Mouse (Mus musculus) kidney, postnatal 0 days (tissue): ENCODE data around the gene Fbxo34. TPM values are rescaled to one million over a fixed set of nuclear protein-coding genes. Genes with fewer than 3 reads are reported as not detected.

Source experiments
- ATAC-seq: fragments of 200-750 bp; cut with Nextera tagmentation; replicated peaks from 2 replicates; pipeline ENCODE4 v1.8.0; 2017; ENCODE audit warnings: low read depth, moderate number of reproducible peaks, moderate TSS enrichment, moderate library complexity; ENCODE audit not compliant: low FRiP score
- DNase-seq: peaks from one replicate; pipeline ENCODE4 v3.0.0-alpha.2; 2016; ENCODE audit warnings: low spot score
- H3K27ac ChIP-seq: fragments of 300-500 bp; sonication (generic); 2 replicates; pipeline ENCODE4 v1.5.1; 2014; ENCODE audit warnings: mild to moderate bottlenecking
- H3K27me3 ChIP-seq: fragments of 300-500 bp; sonication (generic); 2 replicates; pipeline ENCODE4 v1.6.1; 2014; ENCODE audit warnings: low read length, mixed read lengths; ENCODE audit not compliant: insufficient read depth
- H3K36me3 ChIP-seq: fragments of 300-500 bp; sonication (generic); 2 replicates; pipeline ENCODE4 v1.6.1; 2014; ENCODE audit warnings: low read length, mixed read lengths; ENCODE audit not compliant: insufficient read depth
- H3K4me1 ChIP-seq: fragments of 300-500 bp; sonication (generic); replicated peaks from 2 replicates; pipeline ENCODE4 v1.6.1; 2014; ENCODE audit warnings: antibody characterized with exemption, low read length, mixed read lengths; ENCODE audit not compliant: insufficient read depth
- H3K4me2 ChIP-seq: fragments of 300-500 bp; sonication (generic); 2 replicates; pipeline ENCODE4 v1.6.1; 2014; ENCODE audit warnings: mild to moderate bottlenecking, low read length, moderate library complexity, mixed read lengths
- H3K4me3 ChIP-seq: fragments of 300-500 bp; sonication (generic); replicated peaks from 2 replicates; pipeline ENCODE4 v1.5.1; 2014; ENCODE audit warnings: low read depth, low read length
- H3K9ac ChIP-seq: fragments of 300-500 bp; sonication (generic); 2 replicates; pipeline ENCODE4 v1.6.1; 2014; ENCODE audit warnings: low read depth, low read length
- H3K9me3 ChIP-seq: fragments of 300-500 bp; sonication (generic); replicated peaks from 2 replicates; pipeline ENCODE4 v1.6.1; 2016; ENCODE audit warnings: low read length, inconsistent platforms, mixed read lengths
- CTCF ChIP-seq: IDR thresholded peaks from 2 replicates; pipeline ENCODE4 v1.5.1; 2016; ENCODE audit warnings: antibody characterized with exemption, low read depth, mild to moderate bottlenecking, moderate library complexity
- WGBS: fragments of 180-500 bp; shearing (Covaris S2); extraction: QIAGEN DNeasy Blood & Tissue Kit; methylation state at CpG from one replicate; pipeline ENCODE4 v1.1.7; 2014; 5-methylcytosine and 5-hydroxymethylcytosine counted together
- polyA plus RNA-seq: library from polyadenylated mRNA; unstranded; fragments of >200 nt; fragmentation: Nextera tagmentation; extraction: Ambion mirVana; gene quantifications from 2 replicates; pipeline ENCODE4 v1.2.1, GENCODE M21; 2015

Gene Fbxo34
- polyA plus RNA-seq, 1 experiment from 2014 or later: 18.9 TPM

- no peak overlapping the region for H3K27ac ChIP-seq
Observed at GRCm38 (mm10) chr14:47444907-47445306, 5.3 kb upstream of the Fbxo34 start.

GRCm38 (mm10) chr14:47445331-47446095 lies 4.7 kb upstream of the Fbxo34 start:
- 62% methylated on average over 9 of the region's 9 CpGs for WGBS
- DNase-seq (no peak), ATAC-seq (no peak)
- Histone ChIP-seq H3K36me3 (no peaks in the 10 kb centered on the region), H3K4me1 (no peaks in the 10 kb centered on the region), H3K9ac (no peak overlapping the region), H3K27me3 (no peaks in the 10 kb centered on the region), H3K9me3 (no peaks in the 10 kb centered on the region), H3K4me3 (no peak overlapping the region), H3K4me2 (no peak overlapping the region), H3K27ac (no peak overlapping the region)
- no peak for TF ChIP-seq CTCF

More at GRCm38 (mm10) chr14:47444907-47445306, 5.3 kb upstream of the Fbxo34 start:
- H3K36me3 ChIP-seq: no peaks in the 10 kb centered on the region
- no peaks in the 10 kb centered on the region for H3K9me3 ChIP-seq
- H3K4me1 ChIP-seq: no peaks in the 10 kb centered on the region
- H3K27me3 ChIP-seq: no peaks in the 10 kb centered on the region
- H3K4me3 ChIP-seq: no peak overlapping the region
- H3K9ac ChIP-seq: no peak overlapping the region
- no peak for ATAC-seq
- no peak for TF ChIP-seq CTCF
- DNase-seq: no peak
- 53% methylated on average over 2 of the region's 2 CpGs for WGBS
- H3K4me2 ChIP-seq: no peak overlapping the region

- no peak for DNase-seq
- 65% methylated on average over 4 of the region's 4 CpGs for WGBS
- no peak overlapping the region for H3K4me3 ChIP-seq
Observed at GRCm38 (mm10) chr14:47459556-47459955, 9.3 kb downstream of the Fbxo34 start.

GRCm38 (mm10) chr14:47461997-47462396 lies 11.8 kb downstream of the Fbxo34 start:
- Histone ChIP-seq H3K4me1 (no peaks in the 10 kb centered on the region), H3K4me2 (no peak overlapping the region), H3K9me3 (no peaks in the 10 kb centered on the region), H3K27ac (no peak overlapping the region), H3K36me3 (no peaks in the 10 kb centered on the region), H3K4me3 (no peak overlapping the region), H3K9ac (no peak overlapping the region), H3K27me3 (no peaks in the 10 kb centered on the region)
- ATAC-seq: no peak
- no peak for DNase-seq
- WGBS: 88% methylated on average over 8 of the region's 8 CpGs
- TF ChIP-seq CTCF: no peak

More at GRCm38 (mm10) chr14:47459556-47459955, 9.3 kb downstream of the Fbxo34 start:
- ATAC-seq: no peak
- H3K4me1 ChIP-seq: no peaks in the 10 kb centered on the region
- no peaks in the 10 kb centered on the region for H3K9me3 ChIP-seq
- no peak overlapping the region for H3K27ac ChIP-seq
- H3K36me3 ChIP-seq: no peaks in the 10 kb centered on the region
- TF ChIP-seq CTCF: no peak
- no peak overlapping the region for H3K4me2 ChIP-seq
- no peaks in the 10 kb centered on the region for H3K27me3 ChIP-seq
- no peak overlapping the region for H3K9ac ChIP-seq

- H3K9me3 ChIP-seq: no peaks in the 10 kb centered on the region
- H3K4me3 ChIP-seq: no peak overlapping the region
- no peak overlapping the region for H3K4me2 ChIP-seq
- DNase-seq (no peak), ATAC-seq (no peak)
- H3K36me3 ChIP-seq: no peaks in the 10 kb centered on the region
- TF ChIP-seq CTCF: no peak
- no peaks in the 10 kb centered on the region for H3K4me1 ChIP-seq
- H3K9ac ChIP-seq: no peak overlapping the region
- no peaks in the 10 kb centered on the region for H3K27me3 ChIP-seq
- WGBS: 77% methylated on average over 4 of the region's 4 CpGs
- no peak overlapping the region for H3K27ac ChIP-seq
Observed at GRCm38 (mm10) chr14:47462453-47462852, 12.2 kb downstream of the Fbxo34 start.

GRCm38 (mm10) chr14:47462877-47463460 lies 12.7 kb downstream of the Fbxo34 start:
- H3K9ac ChIP-seq: no peak overlapping the region
- no peak for DNase-seq

More at GRCm38 (mm10) chr14:47462877-47463460, 12.7 kb downstream of the Fbxo34 start:
- no peak overlapping the region for H3K4me3 ChIP-seq
- ATAC-seq: no peak
- no peaks in the 10 kb centered on the region for H3K36me3 ChIP-seq
- no peak overlapping the region for H3K27ac ChIP-seq
- no peak overlapping the region for H3K4me2 ChIP-seq
- H3K9me3 ChIP-seq: no peaks in the 10 kb centered on the region
- TF ChIP-seq CTCF: no peak
- H3K27me3 ChIP-seq: no peaks in the 10 kb centered on the region
- 85% methylated on average over 9 of the region's 9 CpGs for WGBS
- no peaks in the 10 kb centered on the region for H3K4me1 ChIP-seq
